Mouse (Mus musculus): Measurements from ENCODE around the gene Ankrd24.

Gene Ankrd24

GRCm38 (mm10) chr10:81628390-81628789, at the start of gene Ankrd24:
Ankrd24 (plus strand) TSS chr10:81628540.
- DNase-seq (ENCODE audit: low read depth, low spot score), result no peak

- DNase-seq (ENCODE audit: low read depth, low spot score), result no peak
Observed at GRCm38 (mm10) chr10:81579967-81580366, 48.4 kb upstream of the Ankrd24 start.

- DNase-seq (ENCODE audit: low read depth, low spot score), result no peak
Observed at GRCm38 (mm10) chr10:81580441-81581070, 47.8 kb upstream of the Ankrd24 start.

- DNase-seq (ENCODE audit: low read depth, low spot score), result no peak
Observed at GRCm38 (mm10) chr10:81583347-81583746, 45.0 kb upstream of the Ankrd24 start.

GRCm38 (mm10) chr10:81588739-81589138, 39.6 kb upstream of the Ankrd24 start:
- DNase-seq (ENCODE audit: low read depth, low spot score), result no peak

GRCm38 (mm10) chr10:81591846-81592245, 36.5 kb upstream of the Ankrd24 start:
- DNase-seq (ENCODE audit: low read depth, low spot score), result no peak

GRCm38 (mm10) chr10:81592631-81593030, 35.7 kb upstream of the Ankrd24 start:
- no peak for DNase-seq (ENCODE audit: low read depth, low spot score)

- no peak for DNase-seq (ENCODE audit: low read depth, low spot score)
Observed at GRCm38 (mm10) chr10:81593223-81593622, 35.1 kb upstream of the Ankrd24 start.

GRCm38 (mm10) chr10:81593935-81594334, 34.4 kb upstream of the Ankrd24 start:
- no peak for DNase-seq (ENCODE audit: low read depth, low spot score)

- no peak for DNase-seq (ENCODE audit: low read depth, low spot score)
Observed at GRCm38 (mm10) chr10:81595599-81595998, 32.7 kb upstream of the Ankrd24 start.

- DNase-seq (ENCODE audit: low read depth, low spot score), result no peak
Observed at GRCm38 (mm10) chr10:81596611-81597010, 31.7 kb upstream of the Ankrd24 start.

GRCm38 (mm10) chr10:81597137-81597950, 31.0 kb upstream of the Ankrd24 start:
- no peak for DNase-seq (ENCODE audit: low read depth, low spot score)

- DNase-seq (ENCODE audit: low read depth, low spot score), result no peak
Observed at GRCm38 (mm10) chr10:81598342-81598741, 30.0 kb upstream of the Ankrd24 start.

- DNase-seq (ENCODE audit: low read depth, low spot score), result no peak
Observed at GRCm38 (mm10) chr10:81598871-81599270, 29.5 kb upstream of the Ankrd24 start.

- DNase-seq (ENCODE audit: low read depth, low spot score), result no peak
Observed at GRCm38 (mm10) chr10:81599630-81600029, 28.7 kb upstream of the Ankrd24 start.

GRCm38 (mm10) chr10:81600096-81600495, 28.2 kb upstream of the Ankrd24 start:
- DNase-seq (ENCODE audit: low read depth, low spot score), result no peak

- DNase-seq (ENCODE audit: low read depth, low spot score), result peak; percentile 85
Observed at GRCm38 (mm10) chr10:81600738-81601203, 27.6 kb upstream of the Ankrd24 start, which contains the start of gene Tle6. Tle6 (minus strand) TSS chr10:81601073.

GRCm38 (mm10) chr10:81601396-81601905, 26.9 kb upstream of the Ankrd24 start:
- no peak for DNase-seq (ENCODE audit: low read depth, low spot score)

- no peak for DNase-seq (ENCODE audit: low read depth, low spot score)
Observed at GRCm38 (mm10) chr10:81602741-81603151, 25.6 kb upstream of the Ankrd24 start.

GRCm38 (mm10) chr10:81604019-81604967, 24.0 kb upstream of the Ankrd24 start:
- DNase-seq (ENCODE audit: low read depth, low spot score), result no peak

GRCm38 (mm10) chr10:81604968-81605665, 23.2 kb upstream of the Ankrd24 start:
- peak; percentile 75 for DNase-seq (ENCODE audit: low read depth, low spot score)
